Mouse (Mus musculus): ENCODE results near the gene Fhit. TPM values are rescaled to one million over a fixed set of nuclear protein-coding genes. Genes with fewer than 3 reads are reported as not detected.

The Fhit gene
- polyA plus RNA-seq, 1 experiment = 6.0 TPM

DNA sequence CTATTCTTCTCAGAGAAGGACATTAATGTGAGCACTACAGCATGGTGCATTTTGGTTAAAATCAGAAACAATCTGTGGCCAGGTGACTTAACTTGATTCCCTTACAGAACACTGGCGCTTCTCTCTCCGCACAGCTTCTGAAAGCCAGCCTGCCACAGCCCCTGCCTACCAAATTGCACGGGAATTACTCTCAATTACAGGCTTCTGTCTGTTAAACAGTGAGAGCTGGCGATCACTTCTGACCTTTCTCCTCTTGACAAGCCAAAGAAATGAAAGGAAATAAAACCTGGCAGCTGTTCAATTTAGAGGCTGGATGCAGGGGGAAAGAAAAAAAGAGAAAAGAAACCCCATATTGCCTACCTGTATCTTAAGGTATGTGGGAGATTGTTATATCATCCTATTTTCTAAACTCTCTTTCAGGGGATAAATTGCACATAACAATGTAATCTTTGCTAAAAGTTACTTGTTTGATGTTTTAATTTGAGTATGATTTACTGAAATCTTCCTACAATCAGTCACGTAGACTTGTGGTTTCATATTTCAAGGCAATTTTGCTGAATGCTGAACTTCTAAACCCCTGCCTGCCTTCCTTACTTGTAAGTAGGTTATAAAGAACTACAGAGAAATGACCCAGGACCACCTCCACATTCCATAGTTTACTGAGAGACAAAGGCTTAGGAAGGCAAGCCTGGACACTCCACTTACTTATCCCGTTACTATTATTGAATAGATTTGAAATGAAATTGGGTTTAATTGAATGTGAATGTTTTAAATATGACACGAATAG lies 1115.3 kb downstream of the Fhit start:
- DNase-seq (ENCODE audit: low read depth, low spot score) = no peak
- 35% methylated on average over 7 of the region's 7 CpGs for WGBS

- DNase-seq (ENCODE audit: low read depth, low spot score) = no peak
- WGBS = 94% methylated on average over 6 of the region's 6 CpGs
These were observed 1123.8 kb downstream of the Fhit start for GRCm38 (mm10) chr14:10038021-10038420.

GRCm38 (mm10) chr14:10036685-10037215 lies 1125.1 kb downstream of the Fhit start:
- no peak for DNase-seq (ENCODE audit: low read depth, low spot score)
- 83% methylated on average over 2 of the region's 2 CpGs for WGBS

GRCm38 (mm10) chr14:10035682-10036081 lies 1126.2 kb downstream of the Fhit start:
- WGBS = 72% methylated on average over 3 of the region's 3 CpGs
- no peak for DNase-seq (ENCODE audit: low read depth, low spot score)

DNA sequence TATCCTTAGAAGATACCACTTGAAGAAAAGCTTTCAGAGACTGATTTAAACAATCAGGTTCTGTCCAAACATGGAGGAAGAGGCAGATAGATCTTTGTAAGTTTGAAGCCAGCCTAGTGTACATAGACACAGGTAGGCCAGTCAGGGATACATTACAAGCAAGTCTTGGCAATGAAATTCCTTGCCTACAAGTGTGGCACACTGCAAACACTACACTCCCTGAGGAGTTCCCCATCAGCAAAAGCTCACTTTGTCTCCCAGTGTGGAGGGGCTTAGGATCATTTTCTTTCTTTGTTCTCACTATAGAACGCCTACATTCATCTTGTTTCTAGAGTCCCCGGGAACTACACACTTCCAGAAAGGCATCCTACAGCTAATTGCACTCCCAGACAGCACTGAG lies 1126.6 kb downstream of the Fhit start:
- DNase-seq (ENCODE audit: low read depth, low spot score) = no peak
- 71% methylated on average over 2 of the region's 2 CpGs for WGBS

GRCm38 (mm10) chr14:10023382-10023781 lies 1138.5 kb downstream of the Fhit start:
- WGBS = 93% methylated on average over 2 of the region's 2 CpGs
- DNase-seq (ENCODE audit: low read depth, low spot score) = no peak

DNA sequence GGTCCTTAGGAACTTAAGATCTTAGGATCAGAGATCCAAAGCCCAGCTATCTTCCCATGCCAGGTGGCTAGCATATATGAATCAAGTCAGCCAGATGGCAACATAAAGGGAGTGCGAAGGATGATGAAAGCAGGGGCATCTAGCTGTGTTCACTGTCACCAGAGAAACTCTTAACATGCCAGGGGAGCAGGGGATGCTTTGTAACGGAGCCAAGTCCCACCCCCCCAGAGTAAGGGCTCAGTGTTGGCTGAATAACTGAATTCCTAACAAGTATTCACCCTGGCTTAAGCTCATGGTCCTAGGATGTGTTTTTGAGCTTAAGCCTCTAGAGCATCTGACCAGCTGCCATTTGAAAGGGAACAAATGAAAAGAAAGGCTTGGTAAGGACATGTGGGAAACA lies 1139.5 kb downstream of the Fhit start:
- WGBS = 82% methylated on average over 2 of the region's 2 CpGs
- no peak for DNase-seq (ENCODE audit: low read depth, low spot score)

- DNase-seq (ENCODE audit: low read depth, low spot score) = no peak
- WGBS = 67% methylated on average over 5 of the region's 5 CpGs
These were observed 1141.3 kb downstream of the Fhit start for GRCm38 (mm10) chr14:10020400-10021140.

DNA sequence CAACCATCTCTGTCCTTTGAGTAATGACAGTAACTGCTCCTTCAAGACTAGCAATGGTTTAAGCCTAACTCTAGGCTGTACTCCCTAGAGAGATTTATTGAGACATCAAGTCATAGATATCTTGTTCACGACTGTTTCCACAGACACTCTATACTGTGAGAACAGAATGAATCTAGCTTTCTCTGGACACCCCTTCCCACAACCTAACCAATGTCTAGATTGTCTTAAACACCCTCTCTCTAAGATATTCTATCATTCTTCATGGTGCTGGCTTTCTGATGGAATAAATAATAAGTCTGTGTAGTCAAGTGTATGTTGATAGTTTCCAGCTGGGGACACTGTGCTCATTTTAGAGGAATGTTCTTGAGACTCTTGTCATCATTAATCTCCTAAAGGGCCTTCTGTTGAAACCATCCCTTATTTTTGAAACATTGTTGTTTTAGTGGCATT lies 1148.0 kb downstream of the Fhit start:
- DNase-seq (ENCODE audit: low read depth, low spot score) = no peak

DNA sequence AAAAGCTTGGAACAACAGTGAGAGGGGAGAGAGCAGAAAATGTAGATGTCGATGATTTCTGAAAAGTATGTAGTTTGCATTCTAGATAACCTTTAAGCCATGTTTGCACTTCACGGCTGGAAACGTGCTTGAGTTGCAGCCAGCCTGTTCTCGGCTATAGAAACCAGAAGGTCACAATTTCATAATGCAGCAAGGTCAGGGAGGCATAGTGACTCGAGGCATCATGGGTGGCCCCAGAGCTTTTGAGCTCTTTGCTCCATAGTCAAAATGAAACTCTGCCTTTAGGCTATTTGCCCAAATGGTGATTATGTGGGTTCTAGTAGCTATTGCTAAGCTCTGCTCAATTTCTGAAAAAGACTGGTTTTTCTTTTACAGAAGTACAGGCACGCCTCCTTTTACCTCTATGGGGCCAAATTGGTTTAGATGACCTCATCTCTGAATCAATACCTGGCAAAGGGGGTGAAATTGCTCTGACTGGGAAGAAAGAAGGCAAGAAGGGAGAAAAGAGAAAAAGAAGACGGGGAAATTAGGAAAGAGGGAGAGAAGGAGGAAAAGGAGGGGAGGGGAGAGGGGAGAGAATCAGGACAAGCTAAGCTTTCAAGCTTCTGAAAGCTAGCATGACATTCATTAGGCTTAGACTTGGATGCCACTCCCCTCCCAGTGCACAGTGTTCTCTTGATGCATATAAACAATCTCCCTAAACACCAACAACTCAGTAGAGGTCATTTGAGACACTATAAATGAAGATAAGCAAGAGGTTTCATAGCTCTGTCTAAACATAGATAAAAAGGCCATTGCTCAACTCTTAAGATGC lies 1148.6 kb downstream of the Fhit start:
- WGBS = 45% methylated on average over 7 of the region's 7 CpGs
- DNase-seq (ENCODE audit: low read depth, low spot score) = no peak

More for the DNA sequence above, 1148.0 kb downstream of the Fhit start:
- 56% methylated on average over 1 of the region's 1 CpGs for WGBS

- DNase-seq (ENCODE audit: low read depth, low spot score) = no peak
- WGBS = 57% methylated on average over 5 of the region's 5 CpGs
These were observed 1155.6 kb downstream of the Fhit start for GRCm38 (mm10) chr14:10006278-10006677.

DNA sequence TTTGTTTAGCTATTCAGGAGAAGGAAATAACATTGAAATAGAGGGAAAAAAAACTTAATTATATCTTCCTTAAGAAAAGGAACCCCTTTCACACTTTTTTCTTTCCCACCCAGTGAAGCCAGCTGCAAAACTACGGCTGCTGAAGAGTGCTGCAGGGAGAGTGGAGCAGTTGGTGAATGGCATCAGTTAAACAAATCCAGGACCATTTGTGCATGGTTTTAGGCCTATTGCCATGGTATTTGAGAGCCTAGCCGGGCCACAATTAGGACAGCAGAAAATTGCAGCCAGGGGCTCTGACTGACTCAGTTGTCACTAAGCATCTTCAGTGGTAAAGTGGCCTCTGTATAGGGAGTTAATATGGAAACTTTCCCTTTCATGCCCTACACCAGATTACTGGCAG lies 1158.0 kb downstream of the Fhit start:
- DNase-seq (ENCODE audit: low read depth, low spot score) = no peak
- 72% methylated on average over 2 of the region's 2 CpGs for whole genome bisulfite sequencing

DNA sequence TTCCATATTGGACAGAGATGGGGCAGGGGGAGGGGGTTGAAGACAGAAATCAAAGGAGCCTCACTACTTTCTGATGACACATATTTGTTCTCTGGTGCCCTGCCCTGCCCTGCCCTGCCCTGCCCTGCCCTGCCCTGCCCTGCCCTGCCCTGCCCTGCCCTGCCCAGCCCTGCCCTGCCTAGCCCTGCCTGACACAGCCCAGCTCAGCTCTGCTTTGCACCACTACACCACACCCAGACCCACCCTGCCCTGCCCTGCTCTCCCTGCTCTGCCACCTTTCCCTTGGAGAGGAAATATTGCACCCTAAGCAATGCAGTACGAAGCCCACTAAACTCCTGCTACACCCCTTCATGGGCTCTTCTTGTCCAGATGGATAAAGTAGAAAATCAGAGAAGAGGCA lies 1171.2 kb downstream of the Fhit start:
- 57% methylated on average over 1 of the region's 1 CpGs for WGBS
- no peak for DNase-seq (ENCODE audit: low read depth, low spot score)

DNA sequence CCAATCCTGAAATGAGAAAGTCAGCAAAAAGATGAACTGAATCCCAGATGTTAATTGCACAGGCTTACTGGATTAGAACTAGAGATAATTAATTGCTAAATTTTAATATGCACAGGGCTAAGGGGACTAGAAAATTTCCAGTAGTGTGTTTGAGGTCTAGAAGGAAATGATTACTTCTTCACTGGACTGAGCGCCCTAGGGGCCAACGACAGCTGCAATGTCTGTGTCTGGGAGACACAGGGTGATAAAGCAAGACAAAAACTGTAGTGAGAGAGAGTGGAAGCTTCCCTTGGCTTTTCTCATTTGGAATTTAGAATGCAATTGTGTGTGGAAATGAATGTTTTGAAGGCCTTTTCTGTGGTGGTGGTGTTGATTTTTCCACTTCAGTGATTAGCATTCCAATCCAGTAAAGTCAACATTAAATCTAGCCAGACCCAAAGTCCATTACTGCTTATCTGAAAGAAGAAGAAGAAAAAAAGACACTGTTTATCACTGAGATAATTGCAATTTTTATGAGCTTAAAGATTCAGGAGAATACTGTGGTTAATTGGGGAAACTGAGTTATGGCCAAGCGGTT lies 1184.8 kb downstream of the Fhit start:
- WGBS = 48% methylated on average over 3 of the region's 3 CpGs

DNA sequence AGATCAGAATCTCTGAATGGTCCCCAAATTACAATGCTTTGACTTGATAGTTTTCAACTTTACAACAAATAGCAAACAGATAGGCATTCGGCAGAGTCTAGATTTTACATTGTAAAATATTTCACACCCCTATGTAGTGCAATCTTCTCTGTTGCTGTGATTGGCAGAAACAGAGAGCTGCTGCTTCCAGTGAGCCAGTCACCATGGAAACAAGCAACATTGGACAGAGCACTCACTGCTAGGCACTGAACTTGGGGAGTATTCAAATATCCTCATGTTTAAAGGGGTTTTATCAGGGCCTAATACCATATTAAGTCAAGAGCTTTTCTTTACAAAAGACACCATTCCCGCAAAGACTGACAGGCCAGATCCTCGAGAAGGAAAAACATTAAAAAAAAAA lies 1187.4 kb downstream of the Fhit start:
- 76% methylated on average over 3 of the region's 3 CpGs for WGBS
- no peak for DNase-seq (ENCODE audit: low read depth, low spot score)

More for the DNA sequence above, 1184.8 kb downstream of the Fhit start:
- no peak for DNase-seq (ENCODE audit: low read depth, low spot score)

DNA sequence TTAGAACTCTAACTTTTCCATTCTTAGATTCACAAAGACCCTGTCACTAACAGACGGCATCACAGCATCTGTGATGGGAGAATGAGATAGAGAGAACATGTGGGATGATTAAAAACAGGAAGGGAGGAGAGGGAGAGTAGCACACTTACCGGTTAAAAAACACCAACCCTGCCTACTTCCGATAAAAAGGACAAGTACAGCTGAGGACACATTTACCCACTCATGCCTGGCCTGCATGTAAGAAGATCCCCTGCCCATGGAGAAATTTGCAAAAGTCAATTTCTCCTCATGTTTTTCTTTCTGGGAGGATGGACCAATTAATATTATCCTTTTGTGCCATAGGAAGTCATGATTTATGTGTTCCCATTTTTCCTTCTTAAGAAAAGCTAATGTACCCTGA lies 1198.0 kb downstream of the Fhit start:
- no peak for DNase-seq (ENCODE audit: low read depth, low spot score)
- 85% methylated on average over 3 of the region's 3 CpGs for WGBS

- 73% methylated on average over 2 of the region's 2 CpGs for WGBS
- no peak for DNase-seq (ENCODE audit: low read depth, low spot score)
These were observed 1201.4 kb downstream of the Fhit start for GRCm38 (mm10) chr14:9960396-9960795.

DNA sequence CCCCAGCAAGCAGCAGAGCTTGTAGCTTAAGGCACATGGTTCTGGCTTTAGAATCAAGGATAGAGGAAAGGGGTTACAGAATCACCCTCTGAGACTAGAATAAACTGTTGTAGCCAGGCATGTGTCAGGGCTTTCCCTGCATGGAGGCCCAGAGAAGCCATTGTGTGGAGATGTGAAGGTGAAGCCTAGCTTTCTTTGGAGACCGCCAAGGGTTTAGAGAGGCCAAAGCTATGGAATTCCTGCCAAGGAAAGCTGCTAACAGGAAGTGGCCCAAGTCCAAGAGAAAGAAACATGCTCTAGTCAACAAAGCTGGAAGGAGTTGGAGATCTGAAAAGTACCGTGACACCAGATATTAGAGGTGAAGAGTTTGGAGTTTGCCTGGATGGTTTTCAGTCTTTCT lies 1262.3 kb downstream of the Fhit start:
- 72% methylated on average over 2 of the region's 2 CpGs for WGBS
- DNase-seq (ENCODE audit: low read depth, low spot score) = no peak

GRCm38 (mm10) chr14:9896556-9896955 lies 1265.3 kb downstream of the Fhit start:
- WGBS = 88% methylated on average over 1 of the region's 1 CpGs
- no peak for DNase-seq (ENCODE audit: low read depth, low spot score)

- 76% methylated on average over 2 of the region's 2 CpGs for WGBS
- DNase-seq (ENCODE audit: low read depth, low spot score) = no peak
These were observed 1309.8 kb downstream of the Fhit start for GRCm38 (mm10) chr14:9852041-9852440.

All from large intestine, adult 2 months (tissue).